Mouse (Mus musculus): ENCODE results near the gene Elmo3. TPM values are rescaled to one million over a fixed set of nuclear protein-coding genes. Genes with fewer than 3 reads are reported as not detected.
"Not testable (repeated sequence)": the region's sequence is repeated elsewhere in the genome, so short reads cannot be mapped to it uniquely, and the experiment has no call there.

Gene Elmo3
- total and polyA plus RNA-seq, 2 experiments from 2014 or later = 1.5 to 1.7 TPM

- H3K9ac ChIP-seq (replicated peaks; ENCODE audit: low read length) = no peak overlapping the region
- no peaks in the 10 kb centered on the region for H3K36me3 ChIP-seq (ENCODE audit: insufficient read depth, low read length)
- TF ChIP-seq CTCF (IDR thresholded peaks at IDR 0.05; ENCODE audit: low read depth) = no peak
- WGBS = 43% methylated on average over 12 of the region's 12 CpGs
- no peak overlapping the region for H3K4me2 ChIP-seq (ENCODE audit: low read depth, low read length)
- DNase-seq (ENCODE audit: low spot score) = no peak
- no peaks in the 10 kb centered on the region for H3K27me3 ChIP-seq (ENCODE audit: insufficient read depth, low read length)
- no peaks in the 10 kb centered on the region for H3K9me3 ChIP-seq (ENCODE audit: low read length)
- no peak for ATAC-seq
- H3K4me3 ChIP-seq (ENCODE audit: low read length) = no peak overlapping the region
- H3K27ac ChIP-seq = no peak overlapping the region
- peaks cover 18% of the 10 kb centered on the region; the same call in 1 of the 2 replicates for H3K4me1 ChIP-seq (ENCODE audit: insufficient read depth, low read length)
Measured at GRCm38 (mm10) chr8:105285514-105285913, 19.9 kb upstream of the Elmo3 start.

GRCm38 (mm10) chr8:105286907-105287306 is 18.5 kb upstream of the Elmo3 start:
- no peak for ATAC-seq
- H3K4me3 ChIP-seq (ENCODE audit: low read length) = no peak overlapping the region
- H3K36me3 ChIP-seq (ENCODE audit: insufficient read depth, low read length) = no peaks in the 10 kb centered on the region
- H3K9me3 ChIP-seq (ENCODE audit: low read length) = no peaks in the 10 kb centered on the region
- H3K4me1 ChIP-seq (ENCODE audit: insufficient read depth, low read length) = peaks cover 18% of the 10 kb centered on the region; the same call in 1 of the 2 replicates
- no peak overlapping the region for H3K9ac ChIP-seq (replicated peaks; ENCODE audit: low read length)
- 81% methylated on average over 4 of the region's 4 CpGs for WGBS
- no peaks in the 10 kb centered on the region for H3K27me3 ChIP-seq (ENCODE audit: insufficient read depth, low read length)
- no peak for TF ChIP-seq CTCF (IDR thresholded peaks at IDR 0.05; ENCODE audit: low read depth)
- peak overlapping the region; percentile 37 for H3K4me2 ChIP-seq (ENCODE audit: low read depth, low read length)
- no peak for DNase-seq (ENCODE audit: low spot score)
- H3K27ac ChIP-seq = no peak overlapping the region

GRCm38 (mm10) chr8:105288231-105288630 is 17.2 kb upstream of the Elmo3 start:
- DNase-seq (ENCODE audit: low spot score) (no peak), ATAC-seq (no peak)
- no peak overlapping the region for H3K27ac ChIP-seq
- H3K27me3 ChIP-seq (ENCODE audit: insufficient read depth, low read length) = no peaks in the 10 kb centered on the region
- peaks cover 18% of the 10 kb centered on the region; the same call in 1 of the 2 replicates for H3K4me1 ChIP-seq (ENCODE audit: insufficient read depth, low read length)
- H3K9me3 ChIP-seq (ENCODE audit: low read length) = no peaks in the 10 kb centered on the region
- H3K36me3 ChIP-seq (ENCODE audit: insufficient read depth, low read length) = no peaks in the 10 kb centered on the region
- H3K4me2 ChIP-seq (ENCODE audit: low read depth, low read length) = peak overlapping the region; percentile 72
- no peak; the same call in 1 of the 2 replicates for TF ChIP-seq CTCF (IDR thresholded peaks at IDR 0.05; ENCODE audit: low read depth)
- 67% methylated on average over 5 of the region's 5 CpGs for WGBS
- peak overlapping the region; percentile 74; the same call in 1 of the 2 replicates for H3K9ac ChIP-seq (replicated peaks; ENCODE audit: low read length)
- H3K4me3 ChIP-seq (ENCODE audit: low read length) = peak overlapping the region; percentile 54

GRCm38 (mm10) chr8:105288958-105289732 is 16.3 kb upstream of the Elmo3 start:
- peak; percentile 93 for ATAC-seq
- H3K9ac ChIP-seq (replicated peaks; ENCODE audit: low read length) = peak overlapping the region; percentile 74
- no peaks in the 10 kb centered on the region for H3K9me3 ChIP-seq (ENCODE audit: low read length)
- no peaks in the 10 kb centered on the region for H3K27me3 ChIP-seq (ENCODE audit: insufficient read depth, low read length)
- peak; percentile 99 for DNase-seq (ENCODE audit: low spot score)
- H3K4me2 ChIP-seq (ENCODE audit: low read depth, low read length) = peak overlapping the region; percentile 72
- WGBS = 1% methylated on average over 53 of the region's 53 CpGs
- no peaks in the 10 kb centered on the region for H3K36me3 ChIP-seq (ENCODE audit: insufficient read depth, low read length)
- H3K27ac ChIP-seq = peak overlapping the region; percentile 94
- peaks cover 18% of the 10 kb centered on the region; the same call in 1 of the 2 replicates for H3K4me1 ChIP-seq (ENCODE audit: insufficient read depth, low read length)
- peak; percentile 53 for TF ChIP-seq CTCF (IDR thresholded peaks at IDR 0.05; ENCODE audit: low read depth)
- peak overlapping the region; percentile 54 for H3K4me3 ChIP-seq (ENCODE audit: low read length)

- WGBS = 1% methylated on average over 43 of the region's 43 CpGs
- peak within 1 kb of the TSS; percentile 74 for H3K9ac ChIP-seq (replicated peaks; ENCODE audit: low read length)
- ATAC-seq = peak; percentile 16
- H3K27ac ChIP-seq = peak within 1 kb of the TSS; percentile 94
- H3K27me3 ChIP-seq (ENCODE audit: insufficient read depth, low read length) = no peaks in the 10 kb centered on the region
- peak within 1 kb of the TSS; percentile 72 for H3K4me2 ChIP-seq (ENCODE audit: low read depth, low read length)
- peaks cover 18% of the 10 kb centered on the region; the same call in 1 of the 2 replicates for H3K4me1 ChIP-seq (ENCODE audit: insufficient read depth, low read length)
- no peaks in the 10 kb centered on the region for H3K36me3 ChIP-seq (ENCODE audit: insufficient read depth, low read length)
- H3K4me3 ChIP-seq (ENCODE audit: low read length) = peak within 1 kb of the TSS; percentile 54
- peak; percentile 69 for DNase-seq (ENCODE audit: low spot score)
- no peaks in the 10 kb centered on the region for H3K9me3 ChIP-seq (ENCODE audit: low read length)
- peak; percentile 76 for TF ChIP-seq CTCF (IDR thresholded peaks at IDR 0.05; ENCODE audit: low read depth)
Measured at GRCm38 (mm10) chr8:105289805-105290460, 15.5 kb upstream of the Elmo3 start, which contains the start of gene 4931428F04Rik. Gene 4931428F04Rik, minus strand, starts transcription at chr8:105289864.

GRCm38 (mm10) chr8:105290554-105291314 is 14.7 kb upstream of the Elmo3 start:
- no peak for ATAC-seq
- 4% methylated on average over 31 of the region's 31 CpGs for WGBS
- no peaks in the 10 kb centered on the region for H3K27me3 ChIP-seq (ENCODE audit: insufficient read depth, low read length)

GRCm38 (mm10) chr8:105291364-105291763 is 14.0 kb upstream of the Elmo3 start:
- not testable (repeated sequence) for DNase-seq (ENCODE audit: low spot score); H3K36me3 ChIP-seq (ENCODE audit: insufficient read depth, low read length); H3K27me3 ChIP-seq (ENCODE audit: insufficient read depth, low read length); H3K9ac ChIP-seq (replicated peaks; ENCODE audit: low read length); ATAC-seq; H3K27ac ChIP-seq; H3K9me3 ChIP-seq (ENCODE audit: low read length); H3K4me3 ChIP-seq (ENCODE audit: low read length); H3K4me2 ChIP-seq (ENCODE audit: low read depth, low read length)
- H3K4me1 ChIP-seq (ENCODE audit: insufficient read depth, low read length) = peaks cover 11% of the 10 kb centered on the region; the same call in 1 of the 2 replicates
- 85% methylated on average over 8 of the region's 8 CpGs for WGBS

More at GRCm38 (mm10) chr8:105290554-105291314, 14.7 kb upstream of the Elmo3 start:
- Histone ChIP-seq H3K4me3 (ENCODE audit: low read length) (peak overlapping the region; percentile 54), H3K4me2 (ENCODE audit: low read depth, low read length) (peak overlapping the region; percentile 72), H3K36me3 (ENCODE audit: insufficient read depth, low read length) (no peaks in the 10 kb centered on the region), H3K9ac (replicated peaks; ENCODE audit: low read length) (no peak overlapping the region), H3K9me3 (ENCODE audit: low read length) (no peaks in the 10 kb centered on the region), H3K4me1 (ENCODE audit: insufficient read depth, low read length) (peaks cover 14% of the 10 kb centered on the region; the same call in 1 of the 2 replicates), H3K27ac (no peak overlapping the region)
- DNase-seq (ENCODE audit: low spot score) = peak; percentile 90
- peak; percentile 92 for TF ChIP-seq CTCF (IDR thresholded peaks at IDR 0.05; ENCODE audit: low read depth)

Data from hindbrain, postnatal 0 days (tissue).